Mouse (Mus musculus) liver, adult (tissue): ENCODE measurements around the gene Mettl13.

Experiments
- GATA4 ChIP-seq: IDR thresholded peaks from 2 replicates; pipeline ENCODE4 v1.6.1; 2014; ENCODE audit warnings: mild to moderate bottlenecking, low read length; ENCODE audit not compliant: insufficient replicate concordance

Mettl13 gene

GRCm38 (mm10) chr1:162549615-162550283, 1.4 kb upstream of the Mettl13 start:
- TF ChIP-seq GATA4, result no peak

GRCm38 (mm10) chr1:162548917-162549613, 714 bp upstream of the Mettl13 start:
- no peak for TF ChIP-seq GATA4

- TF ChIP-seq GATA4, result no peak
These were observed 744 bp downstream of the Mettl13 start for GRCm38 (mm10) chr1:162547607-162548006.

- TF ChIP-seq GATA4, result no peak
These were observed 5.1 kb downstream of the Mettl13 start for GRCm38 (mm10) chr1:162543231-162543630.

GRCm38 (mm10) chr1:162533766-162534560, 14.4 kb downstream of the Mettl13 start:
- no peak for TF ChIP-seq GATA4

GRCm38 (mm10) chr1:162532330-162532729, 16.0 kb downstream of the Mettl13 start:
- no peak for TF ChIP-seq GATA4

GRCm38 (mm10) chr1:162531584-162531983, 16.8 kb downstream of the Mettl13 start:
- TF ChIP-seq GATA4, result no peak

GRCm38 (mm10) chr1:162530666-162531065, 17.7 kb downstream of the Mettl13 start:
- TF ChIP-seq GATA4, result no peak

- no peak for TF ChIP-seq GATA4
These were observed 18.7 kb downstream of the Mettl13 start for GRCm38 (mm10) chr1:162529651-162530050.

- no peak for TF ChIP-seq GATA4
These were observed 33.2 kb downstream of the Mettl13 start for GRCm38 (mm10) chr1:162515116-162515515.

GRCm38 (mm10) chr1:162510013-162510356, 38.4 kb downstream of the Mettl13 start:
- no peak for TF ChIP-seq GATA4

GRCm38 (mm10) chr1:162509329-162510012, 38.9 kb downstream of the Mettl13 start:
- TF ChIP-seq GATA4, result no peak

- no peak for TF ChIP-seq GATA4
These were observed 39.9 kb downstream of the Mettl13 start for GRCm38 (mm10) chr1:162508211-162509005.

- TF ChIP-seq GATA4, result no peak
These were observed 41.8 kb downstream of the Mettl13 start for GRCm38 (mm10) chr1:162506516-162506915.

- no peak for TF ChIP-seq GATA4
These were observed 42.7 kb downstream of the Mettl13 start for GRCm38 (mm10) chr1:162505649-162506048.
